Mouse (Mus musculus): ENCODE measurements around the gene Cnr2.

Gene Cnr2

DNA sequence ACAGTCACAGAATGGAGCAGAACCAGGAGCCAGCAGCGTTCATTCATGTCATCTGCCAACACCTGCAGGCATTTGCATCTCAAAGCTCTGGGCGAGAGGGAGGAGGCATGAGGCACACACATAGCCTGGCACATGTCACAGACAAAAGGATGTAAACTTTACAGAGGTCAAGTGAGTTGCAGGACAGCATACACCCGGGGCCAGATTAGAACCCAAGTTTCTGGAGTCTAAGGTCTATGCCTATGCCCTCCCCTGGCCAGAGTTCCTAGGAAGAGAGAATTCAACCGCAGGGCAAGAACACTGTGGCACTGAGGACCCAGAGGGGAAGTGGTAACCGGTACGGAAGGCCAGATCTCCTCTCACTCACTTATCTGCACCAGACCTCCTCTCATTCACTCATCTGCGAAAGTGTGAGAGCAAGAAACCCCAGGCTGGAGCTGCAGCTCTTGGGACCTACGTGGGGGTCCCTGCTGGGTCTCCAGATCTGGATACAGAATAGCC lies at the start of gene Cnr2:
TSS of gene Cnr2 (plus strand) at position 324 of the 501 bp plus-strand sequence.
- peak; percentile 73 for DNase-seq

DNA sequence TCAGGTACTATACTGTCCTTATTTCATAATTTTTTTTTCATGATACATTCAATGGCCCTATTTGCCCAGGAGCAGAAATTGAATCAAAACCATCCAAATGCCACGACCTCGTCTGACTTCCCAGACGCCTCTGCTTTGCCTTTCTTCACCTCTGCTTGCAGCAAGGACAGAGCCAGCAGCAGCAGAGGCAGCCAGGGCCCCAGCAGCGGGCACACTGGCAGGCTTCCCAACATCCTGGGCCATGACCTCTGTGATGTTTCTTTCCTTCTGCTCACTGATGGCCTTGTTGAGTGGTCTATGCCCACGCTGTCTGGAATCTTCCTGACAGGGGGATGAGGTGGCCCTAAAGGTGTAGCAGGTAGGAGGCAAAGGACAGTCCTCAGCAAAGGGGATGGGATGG lies 47.6 kb upstream of the Cnr2 start:
- DNase-seq: no peak

DNA sequence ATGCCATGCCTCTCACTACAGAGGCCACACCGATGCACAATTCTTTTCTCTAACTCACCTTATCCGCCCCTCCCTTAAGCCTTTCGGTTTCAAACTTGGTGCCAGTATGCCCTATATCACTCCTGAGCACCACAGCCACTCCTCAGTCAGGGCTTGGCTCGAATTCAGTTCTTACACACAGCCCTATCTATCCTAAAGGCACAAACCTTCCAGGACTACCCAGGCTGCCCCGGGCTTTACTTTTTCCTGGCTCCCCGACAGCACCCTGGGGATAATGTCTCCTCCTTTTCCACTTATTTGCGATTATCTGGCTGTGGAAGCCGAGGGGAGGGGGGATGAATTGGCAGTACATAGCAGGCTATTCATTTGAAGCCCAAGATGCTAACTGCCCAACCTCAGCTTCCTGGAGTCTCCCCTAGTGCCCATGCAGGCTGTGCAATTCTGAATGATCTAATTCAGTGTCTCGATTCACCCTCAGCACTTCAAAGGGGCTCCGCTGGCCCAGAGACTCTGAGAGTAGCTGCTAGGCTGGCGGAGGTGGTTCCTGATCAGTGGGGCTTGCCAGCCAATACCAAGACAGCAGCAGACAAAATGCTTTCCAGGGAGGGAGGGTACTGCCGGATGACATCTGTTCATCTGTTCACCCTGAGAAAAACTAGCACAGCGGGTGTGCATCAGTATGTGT lies 44.6 kb upstream of the Cnr2 start:
- DNase-seq: peak; percentile 55

DNA sequence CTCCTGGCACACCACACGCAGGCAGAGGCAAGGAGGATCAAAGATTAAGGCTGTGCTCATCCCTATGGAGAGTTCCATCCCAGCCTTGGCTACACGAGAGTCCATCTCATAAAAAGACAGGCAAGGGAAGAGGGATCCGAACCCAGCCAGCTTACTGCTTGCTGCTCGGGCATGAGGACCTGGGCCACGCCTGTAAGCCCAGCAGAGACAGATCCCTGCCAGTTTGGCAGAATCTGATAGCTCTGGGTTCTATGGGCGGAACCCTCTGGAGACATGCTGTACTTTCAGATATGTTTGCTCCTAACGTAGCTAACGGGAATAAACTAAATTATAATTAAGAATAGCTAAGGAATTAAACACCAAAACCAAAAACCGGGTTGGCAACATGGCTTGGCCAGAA lies 43.3 kb upstream of the Cnr2 start:
- no peak for DNase-seq

DNA sequence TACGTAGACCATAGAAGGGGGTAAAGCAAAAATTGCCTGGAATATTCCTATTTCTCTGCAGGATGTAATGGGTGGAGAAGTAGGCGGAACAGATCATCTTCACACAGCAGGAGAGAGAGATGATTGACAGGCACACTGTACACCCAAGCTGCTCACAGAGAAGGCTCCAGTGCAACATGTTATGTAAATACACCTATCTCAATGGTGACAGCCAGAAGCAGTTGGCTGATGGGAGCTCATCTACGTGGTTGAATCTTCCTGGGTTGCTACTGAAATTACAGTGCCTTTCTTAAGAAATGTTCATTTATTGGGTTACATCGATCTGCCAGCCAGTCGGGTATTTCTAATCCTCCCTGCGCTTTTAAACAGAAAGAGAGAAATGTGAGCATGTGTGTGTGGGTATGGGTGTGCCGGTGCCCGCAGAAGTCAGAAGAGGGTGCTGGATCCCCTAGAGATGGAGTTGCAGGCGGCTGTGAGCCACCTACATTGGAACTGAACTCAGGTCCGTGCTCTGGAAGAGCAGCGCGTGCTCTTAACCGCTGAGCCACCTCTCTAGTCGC lies 41.1 kb upstream of the Cnr2 start:
- DNase-seq: no peak

DNA sequence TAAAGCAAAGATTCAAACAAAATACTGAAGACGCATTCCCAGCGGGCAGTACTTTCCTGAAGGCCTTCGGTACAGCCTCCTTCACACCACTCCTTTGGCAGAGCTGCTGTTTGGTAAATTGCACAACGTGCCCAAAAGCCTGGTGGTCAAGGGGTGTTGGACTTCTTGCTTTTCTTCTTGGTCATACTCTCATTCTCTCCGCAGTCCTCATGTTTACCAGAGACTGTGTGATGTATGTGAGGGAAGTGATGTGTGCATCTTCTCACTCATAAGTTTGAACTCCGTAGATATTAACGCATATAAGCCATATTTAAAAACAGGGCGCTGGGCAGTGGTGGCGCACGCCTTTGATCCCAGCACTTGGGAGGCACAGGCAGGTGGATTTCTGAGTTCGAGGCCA lies 40.6 kb upstream of the Cnr2 start:
- no peak for DNase-seq

DNA sequence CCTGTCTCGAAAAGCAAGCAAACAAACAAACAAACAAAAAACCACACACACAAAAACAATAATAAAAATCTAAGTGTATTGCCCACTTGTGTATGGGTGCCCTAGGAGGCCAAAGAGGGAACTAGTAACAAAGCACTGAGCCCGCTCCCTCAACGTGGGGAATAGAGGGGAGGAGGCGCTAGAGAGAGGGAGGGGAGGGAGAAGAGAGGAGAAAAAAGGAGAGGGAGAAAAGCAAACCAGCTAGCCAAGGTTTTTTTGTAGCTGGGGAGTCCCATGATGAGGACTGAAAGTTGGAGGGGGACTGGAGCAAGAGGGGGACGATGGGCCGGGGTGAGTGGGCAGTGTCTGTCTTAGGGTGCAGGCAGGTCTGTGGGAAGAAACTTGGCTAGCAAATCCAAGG lies 40.1 kb upstream of the Cnr2 start:
- no peak for DNase-seq

DNA sequence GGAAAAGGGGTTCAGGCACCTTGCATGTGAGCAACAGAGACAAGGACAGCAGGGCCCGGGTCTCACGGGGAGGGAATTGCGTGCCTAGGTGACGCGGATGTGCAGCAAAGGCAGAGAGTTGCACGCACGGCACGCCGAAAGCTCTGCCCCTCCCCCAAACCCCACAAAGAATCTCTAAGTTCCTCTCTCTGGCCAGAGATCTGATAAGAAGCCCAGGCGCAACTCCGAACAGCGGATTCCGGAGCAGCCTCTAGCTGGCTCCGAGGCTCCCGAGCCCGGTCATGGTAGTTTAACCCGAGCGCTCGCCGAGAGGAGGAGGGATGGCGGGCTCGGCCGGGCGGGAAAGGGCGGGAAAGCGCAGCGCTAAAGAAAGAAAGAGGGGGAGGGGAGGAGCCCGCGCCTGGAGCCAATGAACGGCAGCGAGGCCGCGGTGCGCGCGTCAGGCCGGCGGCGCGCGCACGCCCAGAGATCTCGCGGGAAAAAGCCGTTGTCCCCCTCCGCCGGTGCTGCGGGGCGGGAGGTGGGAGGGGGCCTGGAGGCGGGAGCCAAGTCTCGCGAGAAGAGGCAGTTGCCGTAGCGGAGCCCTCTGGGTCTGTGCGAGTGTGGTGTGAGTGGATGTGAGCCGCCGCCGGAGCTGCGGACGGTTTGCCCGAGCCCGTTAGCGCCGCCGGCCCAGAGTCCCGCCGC lies 39.5 kb upstream of the Cnr2 start, which contains the start of gene Srsf10:
TSS of gene Srsf10 (plus strand) at position 212 of the 687 bp plus-strand sequence.
- DNase-seq: peak; percentile 95

DNA sequence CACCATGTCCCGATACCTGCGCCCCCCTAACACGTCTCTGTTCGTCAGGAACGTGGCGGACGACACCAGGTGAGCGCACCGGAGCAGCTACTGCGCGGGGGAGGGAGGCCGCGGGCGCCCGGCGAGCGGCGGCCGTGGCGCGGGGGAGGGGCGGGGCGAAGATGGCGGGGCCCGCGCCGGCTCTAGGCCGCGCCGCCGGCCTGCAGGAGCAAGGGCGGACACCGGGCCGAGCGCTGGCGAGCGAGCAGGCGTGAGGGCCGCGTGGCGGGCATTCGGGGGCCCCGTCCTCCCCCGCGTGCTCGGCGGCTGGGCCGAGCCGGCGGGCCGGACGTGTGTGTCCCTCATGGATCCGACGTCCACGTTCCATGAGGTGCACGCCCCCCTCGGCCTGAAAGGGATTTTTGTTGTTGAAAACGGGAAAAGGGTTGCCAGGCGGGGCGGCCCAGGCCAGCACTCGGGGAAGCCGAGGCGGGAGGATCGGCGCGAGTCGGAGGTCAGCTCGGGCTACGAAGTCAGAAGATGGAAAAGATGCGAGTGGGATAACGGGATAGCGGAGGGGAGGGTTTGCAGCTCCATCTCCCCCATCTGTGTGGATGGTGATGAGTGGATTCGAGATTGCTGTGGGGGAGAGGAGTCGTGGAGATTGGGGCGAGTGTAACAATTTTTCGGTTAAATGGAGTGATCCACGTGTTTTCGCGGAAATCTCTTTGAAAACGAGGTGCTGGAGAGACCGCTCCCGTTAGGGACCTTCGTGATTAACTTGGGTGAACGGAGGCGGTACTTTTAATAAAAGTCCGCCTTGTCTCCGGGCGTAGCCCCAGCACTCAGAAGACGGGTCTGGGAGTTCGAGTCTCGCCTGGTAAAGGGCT lies 38.7 kb upstream of the Cnr2 start:
- DNase-seq: peak; percentile 51

DNA sequence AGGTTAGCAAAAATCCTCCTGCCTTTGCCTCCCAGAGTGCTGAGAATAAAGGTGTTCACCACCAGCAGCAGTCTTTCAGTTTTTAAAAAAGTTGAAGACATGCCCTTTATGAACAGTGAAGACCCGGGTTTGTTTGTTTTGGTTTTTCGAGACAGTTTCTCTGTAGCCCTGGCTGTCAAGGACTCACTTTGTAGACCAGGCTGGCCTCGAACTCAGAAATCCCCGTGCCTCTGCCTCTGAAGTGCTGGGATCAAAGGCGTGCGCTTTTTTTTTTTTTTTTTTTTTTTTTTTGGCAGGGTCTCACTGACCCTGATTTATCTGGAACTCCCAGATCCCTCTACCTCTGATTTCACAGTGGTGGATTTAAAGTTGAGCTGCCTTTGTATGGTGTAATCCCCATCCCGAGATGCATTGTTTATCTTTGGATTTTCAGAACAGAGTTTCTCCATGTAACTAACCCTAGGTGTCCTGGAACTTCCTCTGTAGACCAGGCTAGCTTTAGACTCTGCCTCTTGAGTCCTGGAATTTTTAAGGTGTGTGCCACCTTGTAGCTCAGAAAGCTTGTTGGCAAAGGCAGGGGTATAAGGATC lies 37.5 kb upstream of the Cnr2 start:
- no peak for DNase-seq

DNA sequence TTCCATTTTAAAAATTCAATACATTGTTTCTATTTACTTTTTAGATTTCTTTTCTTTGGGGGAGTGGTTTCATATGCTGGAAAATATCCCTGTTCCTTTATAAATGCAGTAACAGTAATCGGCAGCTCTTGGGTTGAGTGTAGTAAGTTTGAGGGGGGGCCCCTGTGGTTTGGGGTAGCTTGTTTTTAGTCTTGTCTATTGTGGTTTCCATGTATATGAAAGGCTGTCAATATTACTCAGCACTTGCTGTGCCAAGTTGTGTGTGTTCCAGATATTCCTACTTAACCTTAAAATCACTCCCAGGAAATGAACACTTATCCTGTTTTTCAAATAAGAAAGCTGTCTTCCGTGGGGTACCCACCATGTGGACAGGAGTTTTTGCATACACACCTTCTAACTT lies 26.2 kb upstream of the Cnr2 start:
- peak; percentile 33 for DNase-seq

DNA sequence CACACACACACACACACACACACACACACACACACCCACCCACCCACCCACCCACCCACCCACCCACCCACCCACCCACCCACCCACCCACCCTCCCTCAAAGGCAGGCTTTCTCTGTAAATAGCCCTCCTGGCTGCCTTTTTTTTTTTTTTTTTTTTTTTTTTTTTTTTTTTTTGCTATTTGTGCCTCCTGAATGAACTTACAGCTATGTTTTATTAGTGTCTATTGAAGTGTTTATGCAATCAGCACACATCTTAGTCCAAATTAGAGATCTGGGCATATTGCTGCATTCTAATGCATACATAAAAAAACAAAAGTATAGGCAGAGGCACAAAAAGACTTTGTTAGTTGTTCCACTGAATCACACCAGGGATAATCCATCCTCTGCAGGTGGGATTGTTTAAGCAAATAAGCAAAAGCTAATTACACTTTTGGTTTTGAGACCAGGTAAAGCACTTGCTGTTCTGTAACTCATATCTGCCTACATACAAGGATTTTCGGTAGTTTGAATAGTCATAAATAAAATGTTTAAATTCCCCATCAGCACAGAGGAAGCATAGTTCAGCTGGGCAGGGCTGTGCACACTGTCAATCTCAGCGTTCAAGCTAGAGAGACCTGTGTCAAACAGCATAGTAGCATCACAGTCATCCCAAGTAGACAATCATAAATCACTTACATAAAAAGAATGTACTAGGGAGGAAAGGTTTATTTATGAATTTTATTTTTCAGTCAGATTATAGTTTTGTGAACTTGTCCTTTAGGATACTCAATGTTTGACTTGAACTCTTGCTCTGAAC lies 24.8 kb upstream of the Cnr2 start:
- DNase-seq: no peak

DNA sequence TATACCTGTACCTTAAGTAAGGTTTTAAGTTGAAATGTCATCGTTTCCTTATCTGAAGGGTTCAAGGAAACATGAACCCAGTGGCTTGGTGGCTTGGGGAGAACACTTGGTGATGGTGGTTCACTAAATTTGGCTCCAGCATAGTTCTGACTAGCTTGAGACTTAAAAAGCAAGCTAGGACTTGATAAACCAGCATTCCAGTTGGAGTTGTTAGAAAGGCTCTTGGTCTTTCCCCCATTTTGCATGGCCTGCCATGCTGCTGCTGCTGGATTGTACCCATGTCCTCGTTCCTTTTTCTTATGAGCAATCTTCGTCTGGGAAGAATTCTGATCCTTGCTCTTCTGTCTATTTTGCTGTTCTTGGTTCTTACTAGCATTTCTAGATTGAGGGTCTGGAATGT lies 23.2 kb upstream of the Cnr2 start:
- no peak for DNase-seq

DNA sequence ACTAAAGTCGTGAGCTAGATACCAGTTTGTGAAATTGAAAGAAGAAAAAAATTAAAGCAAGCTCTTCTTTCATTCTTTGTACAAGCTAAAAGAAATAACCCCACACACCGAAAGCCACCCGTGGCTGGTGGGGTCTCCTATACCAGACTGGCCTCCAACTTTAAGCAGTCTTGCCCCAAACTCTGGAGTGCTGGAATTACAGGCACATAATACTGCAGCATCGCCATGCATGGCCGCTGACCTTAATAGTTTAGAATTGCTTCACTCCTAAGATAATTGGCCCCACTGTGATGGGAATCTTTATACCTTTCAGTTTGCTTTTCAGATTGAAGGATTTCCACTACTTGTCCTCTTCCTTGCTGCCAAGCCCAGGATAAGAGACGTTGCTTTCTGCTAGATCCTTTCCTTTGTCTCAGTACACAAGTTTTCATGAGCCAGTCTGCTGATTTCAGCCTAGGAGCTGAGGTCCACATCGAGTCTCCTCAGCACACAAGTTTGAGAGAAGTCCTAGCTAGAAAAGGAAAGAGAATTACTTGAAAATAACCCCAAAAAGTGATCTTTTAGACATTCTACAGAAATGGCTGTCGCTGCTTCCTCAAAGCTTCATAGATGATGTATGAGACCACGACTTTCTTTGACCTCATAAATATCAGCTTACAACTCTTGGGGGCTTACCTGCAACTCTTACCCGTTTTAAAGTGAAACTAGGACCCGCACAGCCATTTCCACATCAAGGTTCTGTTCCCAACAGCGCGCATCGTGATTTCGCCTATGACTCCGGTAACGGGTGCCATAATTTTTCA lies 22.4 kb upstream of the Cnr2 start:
- peak; percentile 36 for DNase-seq

DNA sequence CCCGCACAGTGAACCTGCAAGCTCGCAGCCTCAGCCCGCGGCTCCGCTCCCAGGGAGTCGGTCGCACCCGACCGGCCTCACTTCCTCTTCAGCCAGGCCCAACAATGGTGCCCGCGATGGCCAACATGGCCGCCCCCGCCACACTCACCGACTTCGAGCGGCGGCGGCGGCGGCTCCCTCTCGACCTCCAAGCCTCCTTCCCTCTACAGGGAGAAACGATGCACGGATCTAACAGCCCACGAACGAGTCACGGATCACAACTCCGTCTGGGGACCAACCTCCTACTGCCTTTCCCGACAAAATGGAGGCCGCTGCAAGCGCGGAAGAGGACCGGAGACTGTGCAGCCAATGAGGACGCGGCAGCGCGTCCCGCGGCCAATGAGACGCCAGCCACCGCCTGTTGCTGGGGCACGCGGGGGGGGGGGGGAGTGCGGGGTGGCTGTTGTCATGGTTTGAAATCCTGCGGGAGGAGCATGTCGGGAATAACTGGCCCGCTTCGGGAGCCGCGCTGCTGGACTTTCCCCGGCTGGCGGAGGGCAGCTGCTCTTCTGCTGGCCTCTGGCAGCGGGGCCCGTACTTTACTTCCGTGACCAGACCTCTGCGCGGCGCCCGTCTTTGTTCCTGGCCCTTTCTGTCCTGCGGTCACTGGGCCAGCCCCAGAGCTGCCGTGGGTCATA lies 21.5 kb upstream of the Cnr2 start, which contains the start of gene Pnrc2:
TSS of gene Pnrc2 (minus strand) at position 325 of the 677 bp plus-strand sequence.
- DNase-seq: peak; percentile 88

DNA sequence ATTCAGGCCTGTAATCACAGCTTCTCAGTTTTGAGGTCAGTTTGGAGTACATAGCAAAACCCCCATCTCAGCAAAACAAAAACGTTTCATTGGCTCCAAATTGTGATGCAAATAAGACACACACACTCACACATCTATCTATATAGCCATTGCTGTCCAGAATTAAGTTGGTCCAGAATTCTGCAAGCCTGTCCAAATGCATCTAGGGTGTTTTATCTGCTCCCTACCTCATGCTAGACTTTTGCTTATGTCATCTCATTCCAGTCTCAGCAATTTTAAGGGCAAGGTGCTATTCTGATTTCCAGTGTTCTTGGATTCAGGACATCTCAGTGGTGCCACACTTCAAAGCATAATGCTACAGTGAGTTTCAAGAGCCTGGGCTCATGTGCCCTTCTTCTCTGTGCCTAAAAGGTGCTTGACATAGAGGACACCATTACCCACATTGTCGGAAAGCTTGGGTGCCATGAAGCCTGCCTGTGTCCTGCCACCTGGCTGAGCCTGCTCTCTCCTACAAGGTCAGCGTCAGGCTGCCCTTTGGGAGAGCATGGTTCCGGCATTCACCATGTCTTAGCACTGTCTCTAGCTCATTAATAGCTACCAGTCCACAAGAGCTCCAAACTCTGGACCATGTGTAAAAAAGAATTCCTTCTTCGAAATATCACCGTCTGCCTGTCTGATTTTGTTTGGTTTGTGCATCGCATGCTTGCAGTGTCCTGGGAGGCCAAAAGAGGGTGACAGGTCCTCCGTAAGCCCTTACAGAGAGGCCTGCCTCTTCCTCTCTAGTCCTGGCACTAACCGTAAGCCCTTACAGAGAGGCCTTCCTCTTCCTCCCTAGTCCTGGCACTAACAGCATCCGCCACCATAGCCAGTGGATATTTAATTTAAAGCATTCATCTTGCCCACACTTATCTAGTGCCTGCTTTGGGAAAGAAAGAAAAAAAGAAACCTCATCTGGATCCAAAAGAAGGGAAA lies 20.3 kb upstream of the Cnr2 start:
- no peak for DNase-seq

DNA sequence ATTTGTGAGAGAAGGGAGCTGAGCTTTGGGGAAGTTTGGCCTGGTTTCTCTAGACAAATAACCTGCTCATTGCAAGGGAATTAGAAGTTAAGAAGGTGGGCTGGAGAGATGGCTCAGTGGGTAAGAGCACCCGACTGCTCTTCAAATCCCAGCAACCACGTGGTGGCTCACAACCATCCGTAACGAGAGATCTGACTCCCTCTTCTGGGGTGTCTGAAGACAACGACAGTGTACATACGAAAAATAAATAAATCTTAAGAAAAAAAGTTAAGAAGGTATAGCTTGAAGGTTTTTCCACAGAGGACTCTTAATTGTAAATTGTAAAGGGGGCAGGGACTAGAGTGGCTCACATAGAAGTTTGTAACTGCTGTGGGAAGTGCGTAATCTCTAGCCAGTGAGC lies 19.6 kb upstream of the Cnr2 start:
- DNase-seq: peak; percentile 57

DNA sequence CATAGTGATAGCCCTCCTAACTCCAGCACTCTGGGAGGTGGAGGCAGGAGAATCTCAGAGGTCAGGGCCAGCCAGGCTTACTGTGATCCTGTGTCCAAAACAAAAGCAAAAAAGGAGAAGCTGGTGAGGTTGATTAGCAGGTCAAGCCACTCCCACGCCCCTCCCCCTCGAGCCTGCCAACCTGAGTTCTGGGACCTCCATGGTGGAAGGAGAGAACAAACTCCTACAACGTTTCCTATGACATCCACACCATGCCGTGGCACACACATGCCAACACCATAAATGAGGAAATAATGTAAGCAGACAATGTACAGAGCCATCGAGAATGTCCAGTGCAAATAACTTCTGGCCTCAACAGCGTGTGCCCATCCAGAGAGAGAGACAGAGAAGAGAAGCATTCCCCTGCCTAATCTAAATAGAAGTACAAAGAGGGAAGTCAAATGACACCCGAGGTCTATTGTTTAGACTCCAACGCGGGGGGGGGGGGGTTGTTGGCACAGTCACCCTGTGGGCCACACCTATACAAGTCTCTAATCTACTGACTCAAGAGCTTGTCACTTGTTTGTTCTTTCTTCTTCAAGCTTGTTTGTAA lies 19.1 kb upstream of the Cnr2 start:
- peak; percentile 53 for DNase-seq

DNA sequence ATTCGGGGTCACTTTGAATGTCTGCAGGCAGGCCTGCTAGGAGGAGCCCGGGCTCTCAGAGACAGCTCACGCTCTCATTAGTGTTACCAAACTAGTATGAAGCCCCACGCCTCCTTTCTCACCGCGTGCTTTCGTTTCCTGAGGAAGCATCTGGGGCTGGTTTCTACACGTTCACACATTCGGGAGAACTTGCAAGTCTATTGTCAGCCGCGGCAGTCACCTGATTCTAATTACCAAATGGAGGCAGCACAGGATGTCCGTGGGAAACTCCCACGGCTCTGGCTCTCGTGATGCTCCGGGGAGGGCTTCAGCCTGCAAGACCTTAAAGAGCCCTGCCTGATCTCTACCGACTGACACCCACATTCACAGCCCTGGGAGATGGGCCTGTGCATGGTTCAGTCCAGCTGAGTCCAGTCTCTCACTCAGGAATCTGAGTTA lies 18.6 kb upstream of the Cnr2 start:
- peak; percentile 78 for DNase-seq
